Mouse (Mus musculus): ENCODE data around the gene Acsl3.

DNA sequence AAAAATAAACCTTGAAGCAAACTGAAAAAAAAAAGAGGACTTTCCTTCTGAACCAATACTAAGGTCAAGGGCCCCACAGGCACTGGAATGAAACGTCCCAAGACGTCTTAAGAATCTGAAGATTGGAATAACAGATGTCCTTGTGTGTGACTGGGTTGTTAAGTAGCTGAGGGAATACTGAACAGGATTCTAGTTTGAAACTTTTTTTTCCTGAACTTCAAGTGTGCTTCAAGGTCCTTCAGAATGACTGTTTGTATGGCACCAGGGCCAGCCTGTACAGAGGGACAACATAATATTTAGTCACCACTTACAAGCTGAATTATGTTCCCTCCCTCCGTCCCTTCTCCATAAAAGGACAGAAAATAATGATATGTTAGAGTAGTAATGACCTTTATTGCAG is 23.1 kb upstream of the Acsl3 start:
- peak; percentile 78 for TF ChIP-seq EP300 (IDR thresholded peaks at IDR 0.05)
- TF ChIP-seq CTCF (IDR thresholded peaks at IDR 0.05): no peak

All from lung, postnatal 0 days (tissue).